Mouse (Mus musculus): ENCODE results near the gene Slc9a2. TPM values are rescaled to one million over a fixed set of nuclear protein-coding genes. Genes with fewer than 3 reads are reported as not detected.
"Not testable (repeated sequence)": the region's sequence is repeated elsewhere in the genome, so short reads cannot be mapped to it uniquely, and the experiment has no call there.

Slc9a2 gene
- total RNA-seq (2021): 1 to 10 TPM; 2.7 to 2.8 TPM
- long read RNA-seq, experiment 1, full-length matches to known transcripts: 1 of 2 reads
- long read RNA-seq, experiment 1, partial matches to known transcripts: 1 of 2 reads
- long read RNA-seq, experiment 1, other reads (novel, unspliced or antisense): 0 of 2 reads
- long read RNA-seq, experiment 2: 0 reads

DNA sequence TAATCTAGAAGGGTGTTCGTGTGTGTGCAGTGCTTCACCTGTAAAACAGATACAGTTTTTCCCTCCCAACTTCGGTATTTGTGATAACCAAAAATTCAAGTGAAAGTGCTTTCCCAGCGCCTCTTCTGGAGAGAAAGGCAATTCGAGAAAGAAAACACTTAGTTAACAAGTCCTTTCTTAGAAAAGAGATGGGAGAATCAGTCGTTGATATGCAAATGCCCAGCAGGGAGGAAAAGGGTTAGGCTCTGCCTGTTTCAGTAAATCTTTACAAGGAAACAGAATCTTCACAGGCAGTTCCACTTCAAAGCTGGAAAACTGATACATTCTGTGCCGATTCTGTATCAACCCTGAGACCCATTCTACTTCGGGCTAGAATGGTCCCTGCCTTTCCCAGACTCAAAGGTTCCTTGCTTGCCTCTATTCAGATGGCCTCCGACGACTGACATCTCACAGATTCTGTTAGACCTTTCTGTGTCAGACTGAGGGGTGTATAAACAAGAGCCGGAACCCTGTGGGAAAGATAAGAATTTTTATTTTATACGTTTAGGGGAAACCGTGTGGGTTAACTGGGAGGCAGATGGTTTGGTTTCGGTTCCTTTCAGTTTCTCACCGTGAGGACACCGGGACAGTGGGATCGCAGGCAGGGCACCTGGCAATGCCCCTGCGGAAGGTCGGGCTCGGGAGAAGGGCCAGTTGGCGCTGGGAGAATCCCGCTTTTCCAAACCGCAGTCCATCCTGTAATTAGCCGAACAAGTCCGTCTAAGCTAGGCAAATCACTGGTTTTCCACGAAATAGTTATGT is at the start of gene Slc9a2:
Gene Slc9a2, plus strand, starts transcription at position 508 of the 801 bp plus-strand sequence.
- DNase-seq: peak in 1 of 2 experiments; percentile 36

DNA sequence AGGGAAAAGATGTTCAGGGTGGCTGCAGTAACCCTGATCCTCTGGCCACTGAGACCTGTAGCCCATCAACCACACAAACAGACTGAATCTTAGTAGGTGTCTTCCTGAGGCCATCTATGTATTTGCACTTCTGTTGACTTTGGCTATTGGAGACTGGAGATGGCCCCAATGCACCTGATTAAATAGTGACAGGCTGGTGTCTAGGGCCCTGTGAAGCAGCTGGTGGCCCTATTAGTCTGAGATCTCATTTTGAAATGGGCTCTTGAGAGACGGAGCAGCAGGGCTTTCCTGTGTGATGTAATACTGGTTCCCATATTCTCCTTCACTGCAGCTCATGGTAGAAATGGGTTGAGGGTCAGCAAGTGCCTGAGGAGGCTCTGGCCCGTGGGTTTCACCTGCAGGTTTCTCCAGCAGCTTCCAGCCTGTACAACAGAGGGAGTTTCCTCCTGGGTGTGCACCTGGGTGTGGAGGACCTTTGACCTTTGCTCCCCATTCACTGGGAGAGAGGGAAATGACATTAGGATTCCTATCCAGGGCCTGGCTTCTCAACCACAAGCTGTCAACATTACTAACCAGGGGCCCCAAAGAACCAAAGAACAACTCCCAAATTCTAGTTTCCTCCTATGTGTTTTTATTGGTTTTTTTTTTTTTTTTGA is 47.8 kb upstream of the Slc9a2 start:
- no peak for DNase-seq

DNA sequence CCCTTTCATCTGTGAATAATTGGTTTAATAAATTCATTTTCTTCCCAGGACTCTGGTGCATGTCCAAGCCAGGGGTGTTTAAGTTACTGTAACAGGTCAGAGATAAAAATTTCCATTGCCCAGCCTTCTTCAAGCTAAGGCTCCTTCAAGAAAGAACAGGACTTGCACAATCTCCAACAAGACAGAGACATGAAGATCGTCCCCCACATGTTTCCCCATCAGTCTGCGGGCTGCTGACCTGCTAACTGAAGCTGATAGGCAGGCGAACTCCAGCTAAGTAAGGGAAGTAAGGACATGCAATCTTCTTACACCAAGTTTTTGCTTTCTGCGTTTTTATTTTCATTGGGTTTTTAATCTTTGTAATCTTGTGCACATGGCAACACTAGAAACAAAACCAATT is 45.8 kb upstream of the Slc9a2 start:
- no peak for DNase-seq

DNA sequence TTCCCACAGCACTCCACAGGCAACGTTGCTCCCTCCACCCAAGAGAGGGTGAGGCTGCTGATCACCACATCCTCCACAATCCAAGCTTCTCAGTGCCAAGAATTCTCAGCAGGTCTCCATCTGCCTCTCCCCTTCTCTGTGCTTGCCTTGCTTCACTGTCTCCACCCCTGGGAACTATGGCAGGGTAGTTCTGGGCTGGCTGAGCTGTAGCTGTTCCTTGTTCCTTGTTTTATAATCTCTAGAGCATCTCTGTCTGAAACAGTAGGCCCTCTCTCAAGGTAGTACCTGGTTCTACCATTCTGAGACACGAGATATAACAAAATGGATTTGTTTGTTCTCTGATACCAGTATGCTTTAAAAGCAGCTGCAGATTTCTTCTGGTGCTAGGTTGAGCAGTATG is 32.1 kb upstream of the Slc9a2 start:
- DNase-seq: no peak

DNA sequence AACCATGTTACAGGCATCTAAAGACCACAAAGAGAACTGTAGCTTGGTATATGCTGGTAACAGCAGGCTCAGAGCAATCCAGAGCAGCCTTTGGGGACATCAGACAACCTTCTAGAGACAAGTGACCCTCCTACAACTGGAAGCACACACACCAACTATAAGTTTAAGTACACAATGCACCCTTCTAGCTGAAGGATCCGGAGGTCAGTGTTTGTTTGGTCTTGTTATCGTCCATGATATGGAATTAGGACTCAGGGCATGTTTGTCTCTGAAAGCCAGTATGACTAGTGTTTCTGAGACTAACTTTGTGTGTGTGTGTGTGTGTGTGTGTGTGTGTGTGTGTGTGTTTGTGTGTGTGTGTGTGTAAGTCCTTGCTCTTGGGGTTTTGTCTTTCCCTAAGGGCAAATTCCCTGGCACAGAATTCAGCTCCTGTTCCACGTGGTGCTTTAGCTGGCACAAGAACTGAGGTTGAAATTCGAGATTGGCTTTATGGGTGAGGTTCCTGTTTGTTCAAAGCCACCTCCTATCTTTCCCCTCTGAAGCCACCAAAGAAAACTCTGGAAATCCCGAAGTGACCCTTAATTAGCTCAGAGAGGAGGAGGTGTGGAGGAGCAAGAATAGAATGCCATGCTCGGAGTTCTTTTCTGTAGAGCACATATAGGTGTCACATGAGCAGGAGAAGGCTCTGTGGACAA is 29.4 kb upstream of the Slc9a2 start:
- peak; percentile 44 to 47 for DNase-seq

DNA sequence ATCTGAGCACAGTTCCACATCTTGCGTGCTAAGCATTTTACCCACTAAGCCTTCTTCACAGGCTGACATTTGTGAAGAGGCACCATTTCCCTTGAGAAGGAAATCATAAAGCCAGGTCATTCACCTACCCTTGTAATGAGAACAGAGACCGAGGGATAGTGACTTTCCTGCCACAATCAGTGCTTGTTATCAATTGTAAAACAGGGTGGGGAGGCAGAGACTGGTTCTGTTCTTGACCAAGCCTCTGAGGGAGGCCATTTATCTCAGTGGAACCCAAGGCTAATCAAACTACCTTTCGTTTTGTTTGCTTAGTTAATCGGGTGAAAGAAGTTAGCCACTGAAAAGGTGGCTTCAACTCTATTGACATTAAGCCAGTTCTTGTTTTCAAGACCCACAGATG is 23.3 kb upstream of the Slc9a2 start:
- DNase-seq: no peak

DNA sequence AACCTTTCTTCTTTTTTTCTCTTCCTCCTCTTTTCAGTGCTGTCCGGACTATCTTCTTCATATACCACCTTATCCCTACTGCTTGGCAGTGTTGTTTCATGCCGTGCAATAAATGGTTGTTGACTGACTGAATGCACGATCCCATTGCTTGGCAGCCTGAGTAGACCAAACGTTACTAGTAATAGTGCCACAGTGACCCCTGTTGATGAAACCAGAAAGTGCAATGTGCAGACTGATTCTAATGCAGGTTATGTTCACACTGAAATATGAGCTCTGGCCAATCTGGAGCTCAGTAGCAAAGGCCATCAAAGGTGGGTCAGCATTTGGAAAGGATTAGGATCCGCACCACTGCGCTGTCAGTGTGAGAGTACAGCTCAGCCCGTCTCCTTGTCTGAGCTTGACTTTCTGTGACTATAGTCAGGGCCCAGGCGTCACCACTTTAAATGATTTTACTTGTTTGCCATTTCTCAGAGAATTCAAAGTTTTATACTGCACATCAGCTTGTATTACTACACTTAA is 22.3 kb upstream of the Slc9a2 start:
- peak; percentile 41 to 84 for DNase-seq

DNA sequence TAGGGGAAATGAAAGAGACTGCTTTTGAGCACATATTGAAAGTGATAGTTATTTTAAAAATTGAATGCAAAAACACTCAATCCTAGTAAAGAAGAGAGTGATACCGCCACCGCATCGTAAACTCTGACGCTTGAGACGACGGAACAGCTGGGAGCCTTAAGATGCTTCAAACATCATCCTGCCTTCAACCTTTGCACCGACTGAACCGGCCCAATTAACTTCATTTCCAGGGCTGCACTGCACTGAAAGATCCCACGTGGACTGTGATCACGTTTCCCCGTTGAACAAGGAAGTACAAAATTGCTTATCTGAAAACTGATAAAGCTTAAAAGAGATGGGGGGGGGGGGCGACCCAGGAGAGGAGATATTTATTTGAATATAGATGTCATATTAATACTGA is 21.4 kb upstream of the Slc9a2 start:
- DNase-seq: no peak

DNA sequence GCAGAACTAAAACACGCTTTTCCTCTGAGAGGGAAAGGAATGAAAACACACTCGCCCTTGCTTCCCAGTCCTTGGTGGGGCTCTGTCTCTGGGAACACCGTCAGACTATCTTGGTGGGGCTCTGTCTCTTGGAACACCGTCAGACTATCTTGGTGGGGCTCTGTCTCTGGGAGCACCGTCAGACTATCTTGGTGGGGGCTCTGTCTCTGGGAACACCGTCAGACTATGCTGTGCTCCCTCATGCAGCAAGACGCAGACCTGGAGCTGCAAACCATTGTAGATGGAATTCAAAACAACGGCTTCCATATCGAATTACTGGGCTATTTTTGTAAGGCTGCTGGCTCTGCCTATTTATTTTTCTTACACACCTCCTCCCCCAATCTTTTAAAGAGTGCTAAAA is 20.9 kb upstream of the Slc9a2 start:
- DNase-seq: peak in 1 of 2 experiments; percentile 10

DNA sequence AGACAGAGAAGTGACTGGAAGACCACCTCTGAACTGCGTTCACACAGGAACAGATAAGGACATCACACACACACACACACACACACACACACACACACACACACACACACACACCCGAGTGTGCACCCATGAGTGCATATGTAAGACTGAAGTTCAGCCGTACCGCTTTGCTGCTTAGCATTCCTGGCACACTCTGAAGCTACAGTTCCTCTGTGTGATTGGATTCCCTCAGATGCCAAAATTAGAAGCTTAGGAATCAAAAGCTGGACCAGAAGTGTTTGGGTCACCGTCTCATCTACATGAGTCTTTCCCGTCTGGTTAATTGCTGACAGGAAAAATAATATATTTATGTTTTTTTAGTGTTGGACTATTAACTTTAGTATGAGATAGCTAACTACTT is 19.5 kb upstream of the Slc9a2 start:
- DNase-seq: peak; percentile 11 to 26

DNA sequence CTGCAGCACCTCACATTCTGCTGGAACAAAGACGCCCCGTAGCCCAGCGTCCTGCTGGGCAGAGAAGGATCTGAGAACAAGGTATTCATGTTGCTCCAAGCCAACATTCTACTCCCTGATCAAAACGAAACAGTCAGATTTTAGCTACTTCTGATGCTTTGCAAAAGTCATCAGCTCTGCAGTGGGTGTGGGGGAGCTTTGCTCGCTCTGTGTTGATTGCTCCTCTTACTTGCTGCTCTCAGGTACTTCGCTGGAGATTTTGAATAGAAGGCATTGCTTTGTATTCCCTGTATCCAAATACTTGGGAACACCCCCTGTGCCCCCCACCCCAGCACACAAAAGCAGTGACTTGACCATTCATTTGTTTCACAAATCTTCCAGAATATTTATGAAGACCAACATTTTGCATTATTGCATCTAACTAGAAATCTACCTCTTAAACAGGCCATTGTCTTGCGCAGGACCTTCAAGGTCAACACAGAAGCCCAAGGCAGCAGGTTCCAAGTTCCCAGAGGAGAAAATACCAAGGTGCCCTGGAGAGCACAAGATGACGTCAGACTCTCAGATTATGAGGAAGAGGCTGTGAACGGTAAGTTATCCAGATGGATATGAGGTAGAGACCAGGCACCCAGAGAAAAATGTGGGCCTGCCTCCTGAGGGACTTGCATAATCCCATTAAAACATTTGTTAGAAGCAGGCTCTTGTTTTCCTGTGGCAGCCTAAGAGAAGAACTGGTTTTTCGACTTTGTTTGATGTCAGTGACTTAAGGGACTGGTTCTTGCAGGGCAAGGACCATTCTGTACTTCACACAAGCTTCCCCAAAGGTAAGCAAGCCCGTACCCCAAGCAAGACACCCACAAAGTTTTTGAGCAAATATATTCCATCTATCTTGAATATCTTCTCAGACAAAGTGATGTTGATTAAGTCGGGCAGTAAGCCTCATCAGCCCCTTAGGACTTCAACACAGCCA is 14.7 kb upstream of the Slc9a2 start:
- DNase-seq: no peak

DNA sequence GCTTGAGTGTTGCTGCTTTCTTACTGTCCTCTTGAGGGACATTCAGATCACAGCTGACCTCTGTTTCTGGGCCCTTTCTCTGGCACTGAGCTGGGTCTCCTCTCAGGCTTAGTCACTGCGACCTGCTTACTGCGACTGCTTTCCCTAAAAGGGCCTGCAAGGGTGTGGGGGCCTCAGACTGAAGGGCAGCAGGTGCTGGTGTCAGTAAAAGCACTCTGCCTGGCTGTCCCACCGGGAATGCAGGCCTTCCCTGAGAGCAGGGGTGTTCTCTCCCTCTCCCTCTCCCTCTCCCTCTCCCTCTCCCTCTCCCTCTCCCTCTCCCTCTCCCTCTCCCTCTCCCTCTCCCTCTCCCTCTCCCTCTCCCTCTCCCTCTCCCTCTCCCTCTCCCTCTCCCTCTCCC is 12.9 kb upstream of the Slc9a2 start:
- DNase-seq: not testable (repeated sequence)

DNA sequence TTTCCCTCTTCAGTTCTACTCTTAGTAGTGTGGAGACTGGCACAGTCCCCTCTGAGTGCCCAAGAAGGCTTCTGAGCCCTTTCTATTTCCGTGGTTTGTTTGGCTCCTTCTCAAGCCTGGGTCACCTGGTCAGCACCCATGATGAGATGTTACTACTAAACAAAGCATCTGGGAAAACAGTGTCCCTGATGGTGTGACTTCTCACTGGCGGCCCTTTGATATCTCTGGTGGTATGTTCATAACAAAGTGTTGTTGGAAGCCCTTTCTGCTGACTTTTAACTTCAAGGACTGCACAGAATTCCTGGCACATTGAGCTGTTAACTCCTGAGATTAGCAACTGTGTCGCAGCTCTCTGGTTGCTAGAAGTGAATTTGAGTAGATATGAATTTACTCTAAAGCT is 10.3 kb upstream of the Slc9a2 start:
- peak; percentile 72 to 75 for DNase-seq

DNA sequence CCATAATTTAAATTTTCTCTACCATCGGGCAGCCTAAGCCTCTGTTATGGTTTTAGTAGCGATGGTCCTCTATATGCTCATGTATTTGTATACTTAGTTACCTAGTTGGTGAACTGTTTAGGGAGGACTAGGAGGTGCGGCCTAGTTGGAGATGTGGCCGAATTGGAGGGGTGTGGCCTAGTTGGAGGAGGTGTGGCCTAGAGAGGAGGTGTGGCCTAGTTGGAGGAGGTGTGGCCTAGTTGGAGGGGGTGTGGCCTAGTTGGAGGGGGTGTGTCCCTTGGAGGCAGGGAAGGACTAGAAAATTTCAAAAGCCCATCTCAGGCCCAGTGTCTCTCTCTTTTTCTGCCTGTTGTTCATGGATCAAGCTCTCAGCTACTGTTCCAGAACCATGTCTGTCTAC is 8.9 kb upstream of the Slc9a2 start:
- no peak for DNase-seq

DNA sequence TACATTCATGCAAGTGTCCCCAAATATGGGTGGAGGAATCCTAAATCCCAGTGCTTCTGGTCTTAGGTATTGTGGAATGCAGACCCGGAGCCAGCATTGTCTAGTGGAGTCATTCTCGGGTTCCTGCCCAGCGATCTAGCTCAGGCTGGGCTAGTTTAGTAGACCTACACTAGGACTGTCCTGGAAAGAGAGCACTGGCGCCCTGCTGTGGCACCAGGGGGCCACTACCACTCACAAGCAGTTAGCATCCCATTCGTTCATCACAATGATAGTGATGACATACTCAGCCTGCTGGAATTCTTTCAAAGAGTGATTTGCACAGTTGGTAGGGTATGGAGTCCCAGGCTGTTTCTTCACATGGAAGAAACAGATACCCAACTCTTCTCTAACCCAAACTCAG is 3.1 kb upstream of the Slc9a2 start:
- DNase-seq: peak in 1 of 2 experiments; percentile 15

DNA sequence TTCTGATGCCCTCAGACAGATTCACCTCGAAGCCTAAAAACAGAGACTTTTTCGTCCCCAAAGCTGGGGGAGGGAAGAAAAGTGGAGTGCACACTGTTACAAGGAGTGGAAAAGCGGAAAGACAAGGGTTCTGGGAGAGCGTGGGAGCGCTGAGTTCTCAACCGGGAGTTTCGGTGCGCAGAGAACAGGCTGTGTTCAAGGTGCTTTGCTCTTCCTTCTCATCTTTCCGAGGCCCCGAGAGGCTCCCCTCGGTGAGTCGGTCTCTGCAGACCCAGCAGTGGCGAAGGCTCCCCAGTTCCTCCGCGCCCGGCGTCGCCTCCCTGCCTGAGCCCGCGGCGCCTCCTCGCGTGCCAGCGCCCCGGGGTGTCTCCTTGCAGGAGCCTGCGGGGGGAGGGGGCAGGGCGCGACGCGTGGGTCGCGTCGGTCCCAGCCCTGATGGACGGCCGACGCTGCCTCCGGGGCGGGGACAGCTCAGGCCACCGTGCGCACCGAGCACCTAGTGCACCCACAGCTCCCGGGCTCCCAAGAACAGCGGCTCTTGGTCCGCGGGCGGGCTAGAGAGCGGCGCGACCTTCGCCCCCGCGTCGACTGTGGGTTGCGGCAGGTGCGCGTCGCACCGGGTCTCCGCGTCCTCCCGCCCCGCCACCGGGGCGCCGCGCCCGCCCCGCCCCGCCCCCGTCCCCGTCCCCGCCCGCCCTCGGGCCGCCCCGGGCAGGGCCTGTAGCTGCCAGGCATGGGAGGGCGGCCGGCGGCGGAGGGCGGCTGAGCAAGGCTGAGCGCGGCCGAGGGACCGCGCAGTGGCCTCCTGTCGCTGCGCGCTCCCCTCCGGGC is 709 bp downstream of the Slc9a2 start:
- peak; percentile 28 to 49 for DNase-seq

DNA sequence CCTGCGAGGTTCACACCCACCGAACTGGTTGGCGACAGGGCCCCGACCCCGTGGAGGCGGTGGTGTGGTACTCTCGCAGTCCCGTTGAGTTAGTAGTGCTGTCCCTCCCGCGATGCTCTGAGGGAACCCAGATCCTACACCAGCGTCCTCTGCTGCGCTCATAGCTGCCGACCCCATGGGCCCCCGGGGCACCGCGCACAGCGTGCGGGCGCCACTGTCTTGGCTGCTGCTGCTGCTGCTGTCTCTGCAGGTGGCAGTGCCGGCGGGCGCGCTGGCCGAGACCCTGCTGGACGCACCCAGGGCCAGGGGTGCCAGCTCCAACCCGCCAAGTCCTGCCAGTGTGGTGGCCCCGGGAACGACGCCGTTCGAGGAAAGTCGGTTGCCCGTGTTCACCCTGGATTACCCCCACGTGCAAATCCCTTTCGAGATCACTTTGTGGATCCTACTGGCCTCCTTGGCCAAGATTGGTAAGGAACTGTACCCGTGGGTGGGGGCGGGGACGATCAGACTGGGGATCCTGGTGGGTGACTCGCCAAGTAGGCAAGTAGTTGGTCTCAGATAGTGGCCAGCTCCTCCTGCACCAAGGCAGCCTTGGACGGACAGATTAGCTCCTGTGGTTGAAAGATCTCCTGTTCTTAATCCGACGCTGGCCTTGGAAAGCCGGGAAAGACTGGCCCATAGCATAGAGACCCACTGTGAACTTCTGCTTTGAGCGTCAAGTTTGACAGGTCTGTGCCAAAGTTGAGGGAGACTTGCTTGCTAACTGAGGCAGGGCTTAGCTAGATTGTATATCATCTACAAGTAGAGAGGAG is 1.5 kb downstream of the Slc9a2 start:
- peak in 1 of 2 experiments; percentile 5 for DNase-seq

DNA sequence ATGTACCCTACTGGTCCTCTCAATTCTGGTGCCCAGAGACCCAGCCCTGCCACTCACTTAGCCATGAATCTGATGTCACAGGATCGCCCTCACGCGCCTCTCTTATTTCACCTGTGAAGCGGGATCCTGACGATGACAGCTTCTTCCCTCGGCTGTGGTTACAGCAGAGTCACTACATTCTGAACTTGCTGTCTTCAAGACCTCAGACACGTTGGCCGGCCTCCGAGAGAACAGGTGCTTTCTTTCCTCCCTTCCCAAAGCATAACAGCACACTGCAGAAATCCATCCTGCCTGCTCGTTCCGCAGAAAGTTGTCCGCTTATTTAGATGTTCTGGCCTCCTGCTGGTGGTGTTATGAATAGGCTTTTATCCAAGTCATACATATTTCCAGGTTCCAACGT is 13.9 kb downstream of the Slc9a2 start:
- DNase-seq: no peak

DNA sequence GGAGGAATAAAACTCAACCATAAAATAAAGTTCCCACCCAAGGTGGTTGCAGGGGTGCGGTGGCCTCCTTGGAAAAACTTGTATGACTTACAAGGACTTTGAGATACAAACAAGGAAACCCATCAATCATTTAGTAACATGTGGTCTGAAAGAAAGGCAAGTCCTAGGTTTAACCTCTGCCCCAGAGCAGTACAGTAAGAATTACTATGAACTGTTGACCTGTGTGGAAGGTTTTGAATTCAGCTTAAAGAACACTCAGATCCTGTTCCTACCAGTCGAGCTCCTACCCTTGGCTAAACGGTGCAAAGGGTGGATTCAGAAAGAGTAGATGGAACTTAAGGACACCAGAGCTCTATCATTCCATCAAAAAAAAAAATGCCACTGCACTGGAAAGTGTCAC is 16.1 kb downstream of the Slc9a2 start:
- no peak for DNase-seq

DNA sequence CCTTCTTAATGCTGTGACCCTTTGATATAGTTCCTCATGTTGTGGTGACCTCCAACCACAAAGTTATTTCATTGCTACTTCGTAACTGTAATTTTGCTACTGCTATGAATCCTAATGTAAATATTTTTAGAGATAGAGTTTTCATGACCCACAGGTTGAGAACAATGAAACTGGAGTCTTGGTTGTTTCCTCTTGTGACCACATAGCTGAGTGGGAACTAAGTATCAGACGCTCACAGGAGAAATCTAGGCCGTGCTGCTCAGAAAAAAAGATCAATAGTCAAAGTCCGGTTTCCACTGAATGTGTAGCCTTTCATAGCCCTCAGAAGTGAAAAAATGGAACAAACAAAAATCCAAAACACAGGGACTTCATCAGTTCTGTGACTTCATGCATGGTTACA is 24.7 kb downstream of the Slc9a2 start:
- no peak for DNase-seq

Measured in heart, adult 18-20 months (tissue).